Mouse (Mus musculus) testis, postnatal 14 days (tissue): ENCODE measurements at regions not wholly inside any gene's neighbourhood (a gene's known extent, or its start where the extent isn't known, plus 50 kb on each side); places are given as distances from the start of the nearest gene placed in this dataset.

Experiments
- DNase-seq: peaks from one replicate; pipeline ENCODE4 v3.0.0; 2021; ENCODE audit warnings: low spot score

- DNase-seq: no peak
These were observed 62.7 kb downstream of the Smim20 start for GRCm38 (mm10) chr5:53329591-53329990.

- peak; percentile 44 for DNase-seq
These were observed 69.8 kb downstream of the Smim20 start for GRCm38 (mm10) chr5:53336704-53337103.

GRCm38 (mm10) chr5:53337816-53338215, 70.9 kb downstream of the Smim20 start:
- no peak for DNase-seq

- DNase-seq: no peak
These were observed 78.3 kb downstream of the Smim20 start for GRCm38 (mm10) chr5:53345164-53345563.

GRCm38 (mm10) chr5:53346028-53346427, 79.1 kb downstream of the Smim20 start:
- DNase-seq: peak; percentile 11

- DNase-seq: no peak
These were observed 79.9 kb downstream of the Smim20 start for GRCm38 (mm10) chr5:53346756-53347155.

GRCm38 (mm10) chr5:53352852-53353251, 86.0 kb downstream of the Smim20 start:
- no peak for DNase-seq

GRCm38 (mm10) chr5:53354296-53354695, 87.4 kb downstream of the Smim20 start:
- no peak for DNase-seq

- peak; percentile 37 for DNase-seq
These were observed 88.2 kb downstream of the Smim20 start for GRCm38 (mm10) chr5:53355069-53355468.

GRCm38 (mm10) chr5:53357086-53357608, 90.3 kb downstream of the Smim20 start:
- DNase-seq: no peak

GRCm38 (mm10) chr5:53358181-53358580, 91.3 kb downstream of the Smim20 start:
- no peak for DNase-seq

- DNase-seq: no peak
These were observed 93.0 kb downstream of the Smim20 start for GRCm38 (mm10) chr5:53359887-53360286.

GRCm38 (mm10) chr5:53361295-53361694, 94.4 kb downstream of the Smim20 start:
- DNase-seq: no peak

GRCm38 (mm10) chr5:53363898-53364297, 97.0 kb downstream of the Smim20 start:
- no peak for DNase-seq

GRCm38 (mm10) chr5:53366882-53367561, 98.9 kb upstream of the Rbpj start:
- DNase-seq: no peak

GRCm38 (mm10) chr5:53370272-53370671, 95.7 kb upstream of the Rbpj start:
- DNase-seq: no peak

- no peak for DNase-seq
These were observed 94.3 kb upstream of the Rbpj start for GRCm38 (mm10) chr5:53371638-53372037.

- DNase-seq: no peak
These were observed 92.6 kb upstream of the Rbpj start for GRCm38 (mm10) chr5:53373315-53373714.

- no peak for DNase-seq
These were observed 89.1 kb upstream of the Rbpj start for GRCm38 (mm10) chr5:53376856-53377255.

- no peak for DNase-seq
These were observed 88.3 kb upstream of the Rbpj start for GRCm38 (mm10) chr5:53377698-53378097.

- DNase-seq: no peak
These were observed 87.8 kb upstream of the Rbpj start for GRCm38 (mm10) chr5:53378106-53378505.

- DNase-seq: no peak
These were observed 87.4 kb upstream of the Rbpj start for GRCm38 (mm10) chr5:53378599-53378998.

- DNase-seq: no peak
These were observed 86.3 kb upstream of the Rbpj start for GRCm38 (mm10) chr5:53379612-53380011.

GRCm38 (mm10) chr5:53380203-53380602, 85.7 kb upstream of the Rbpj start:
- DNase-seq: no peak
